Mouse (Mus musculus) macrophage (primary cell): ENCODE measurements around the gene Fzd7. TPM values are rescaled to one million over a fixed set of nuclear protein-coding genes. Genes with fewer than 3 reads are reported as not detected.

Source experiments
- H3K27ac ChIP-seq: fragments of 350-480 bp; formaldehyde crosslinking; 2 replicates; pipeline ENCODE4 v1.9.0; 2021
- H3K36me3 ChIP-seq: fragments of 350-480 bp; formaldehyde crosslinking; 2 replicates; pipeline ENCODE4 v1.9.0; 2021; ENCODE audit errors: inconsistent target
- H3K4me3 ChIP-seq: fragments of 350-480 bp; formaldehyde crosslinking; 2 replicates; pipeline ENCODE4 v1.9.0; 2021; ENCODE audit errors: inconsistent target
- H3K79me2 ChIP-seq: fragments of 350-480 bp; formaldehyde crosslinking; 2 replicates; pipeline ENCODE4 v1.9.0; 2021; ENCODE audit errors: inconsistent target
- WGBS: methylation state at CpG from one replicate; pipeline ENCODE4 v1.1.7; 2026; ENCODE audit warnings: inconsistent platforms; ENCODE audit not compliant: missing documents; 5-methylcytosine and 5-hydroxymethylcytosine counted together
- polyA plus RNA-seq: library from polyadenylated mRNA; stranded (reverse); fragments of 250-400 nt; gene quantifications from 3 replicates; pipeline ENCODE4 v1.2.4, GENCODE M21; 2018; ENCODE audit warnings: inconsistent platforms

Fzd7 gene
- polyA plus RNA-seq, 1 experiment from 2014 or later = 14.8 TPM

GRCm38 (mm10) chr1:59482696-59483520 lies 684 bp downstream of the Fzd7 start:
- Histone ChIP-seq H3K36me3 (peaks cover 6% of the 10 kb centered on the region; the same call in 1 of the 2 replicates), H3K4me3 (peak overlapping the region; percentile 55), H3K79me2 (peaks cover 50% of the 10 kb centered on the region), H3K27ac (peak overlapping the region; percentile 55)
- 2% methylated on average over 88 of the region's 88 CpGs for WGBS

- WGBS = 49% methylated on average over 45 of the region's 46 CpGs
- Histone ChIP-seq H3K36me3 (peaks cover 6% of the 10 kb centered on the region; the same call in 1 of the 2 replicates), H3K79me2 (peaks cover 51% of the 10 kb centered on the region)
Measured at GRCm38 (mm10) chr1:59483521-59484245, 1.5 kb downstream of the Fzd7 start.

GRCm38 (mm10) chr1:59484314-59484713 lies 2.1 kb downstream of the Fzd7 start:
- Histone ChIP-seq H3K79me2 (peaks cover 51% of the 10 kb centered on the region), H3K36me3 (peaks cover 6% of the 10 kb centered on the region; the same call in 1 of the 2 replicates), H3K4me3 (peak overlapping the region; percentile 55; the same call in 1 of the 2 replicates), H3K27ac (no peak overlapping the region)
- 92% methylated on average over 19 of the region's 21 CpGs for WGBS

More at GRCm38 (mm10) chr1:59483521-59484245, 1.5 kb downstream of the Fzd7 start:
- Histone ChIP-seq H3K27ac (no peak overlapping the region; the same call in 1 of the 2 replicates), H3K4me3 (peak overlapping the region; percentile 55)

- peaks cover 51% of the 10 kb centered on the region for H3K79me2 ChIP-seq
- H3K36me3 ChIP-seq = peaks cover 6% of the 10 kb centered on the region; the same call in 1 of the 2 replicates
- 83% methylated on average over 15 of the region's 16 CpGs for whole genome bisulfite sequencing
- H3K4me3 ChIP-seq = peak overlapping the region; percentile 55; the same call in 1 of the 2 replicates
- H3K27ac ChIP-seq = no peak overlapping the region
Measured at GRCm38 (mm10) chr1:59484791-59485785, 2.9 kb downstream of the Fzd7 start.

- H3K27ac ChIP-seq = no peak overlapping the region
- H3K4me3 ChIP-seq = 0 out of 2 replicates have a peak overlapping the region, but pooled peaks have one; percentile 55
- peaks cover 6% of the 10 kb centered on the region; the same call in 1 of the 2 replicates for H3K36me3 ChIP-seq
- 82% methylated on average over 3 of the region's 4 CpGs for WGBS
- peaks cover 51% of the 10 kb centered on the region for H3K79me2 ChIP-seq
Measured at GRCm38 (mm10) chr1:59485803-59486202, 3.6 kb downstream of the Fzd7 start.

GRCm38 (mm10) chr1:59487651-59488051 lies 5.4 kb downstream of the Fzd7 start:
- 0 out of 2 replicates have a peak overlapping the region, but pooled peaks have one; percentile 15 for H3K27ac ChIP-seq
- peaks cover 51% of the 10 kb centered on the region for H3K79me2 ChIP-seq
- no peak overlapping the region for H3K4me3 ChIP-seq
- 44% methylated on average over 10 of the region's 10 CpGs for WGBS
- H3K36me3 ChIP-seq = peaks cover 6% of the 10 kb centered on the region; the same call in 1 of the 2 replicates

- Histone ChIP-seq H3K27ac (no peak overlapping the region), H3K36me3 (peaks cover 6% of the 10 kb centered on the region; the same call in 1 of the 2 replicates), H3K4me3 (no peak overlapping the region), H3K79me2 (peaks cover 45% of the 10 kb centered on the region)
- 97% methylated on average over 4 of the region's 4 CpGs for WGBS
Measured at GRCm38 (mm10) chr1:59488481-59488880, 6.3 kb downstream of the Fzd7 start.

- WGBS = 82% methylated on average over 4 of the region's 4 CpGs
- Histone ChIP-seq H3K79me2 (peaks cover 40% of the 10 kb centered on the region), H3K27ac (no peak overlapping the region), H3K36me3 (peaks cover 6% of the 10 kb centered on the region; the same call in 1 of the 2 replicates), H3K4me3 (no peak overlapping the region)
Measured at GRCm38 (mm10) chr1:59488991-59489390, 6.8 kb downstream of the Fzd7 start.

- Histone ChIP-seq H3K27ac (no peak overlapping the region), H3K36me3 (no peaks in the 10 kb centered on the region), H3K79me2 (peaks cover 15% of the 10 kb centered on the region), H3K4me3 (no peak overlapping the region)
- 95% methylated on average over 8 of the region's 9 CpGs for WGBS
Measured at GRCm38 (mm10) chr1:59491517-59491916, 9.3 kb downstream of the Fzd7 start.

- 92% methylated on average over 4 of the region's 4 CpGs for WGBS
- Histone ChIP-seq H3K4me3 (no peak overlapping the region), H3K79me2 (peaks cover 6% of the 10 kb centered on the region; the same call in 1 of the 2 replicates), H3K36me3 (no peaks in the 10 kb centered on the region), H3K27ac (no peak overlapping the region)
Measured at GRCm38 (mm10) chr1:59492432-59492831, 10.2 kb downstream of the Fzd7 start.

GRCm38 (mm10) chr1:59495970-59496369 lies 13.7 kb downstream of the Fzd7 start:
- Histone ChIP-seq H3K4me3 (no peak overlapping the region), H3K27ac (no peak overlapping the region), H3K36me3 (no peaks in the 10 kb centered on the region), H3K79me2 (no peaks in the 10 kb centered on the region)
- 6% methylated on average over 5 of the region's 5 CpGs for WGBS

- Histone ChIP-seq H3K27ac (no peak overlapping the region), H3K36me3 (no peaks in the 10 kb centered on the region), H3K4me3 (no peak overlapping the region), H3K79me2 (no peaks in the 10 kb centered on the region)
- WGBS = 80% methylated on average over 5 of the region's 6 CpGs
Measured at GRCm38 (mm10) chr1:59497741-59498613, 15.8 kb downstream of the Fzd7 start.

- Histone ChIP-seq H3K4me3 (no peak overlapping the region), H3K79me2 (no peaks in the 10 kb centered on the region), H3K27ac (no peak overlapping the region), H3K36me3 (no peaks in the 10 kb centered on the region)
- WGBS = 88% methylated on average over 2 of the region's 3 CpGs
Measured at GRCm38 (mm10) chr1:59499327-59499726, 17.1 kb downstream of the Fzd7 start.
